Mouse (Mus musculus) kidney, adult 2 months (tissue): ENCODE measurements at regions not wholly inside any gene's neighbourhood (a gene's known extent, or its start where the extent isn't known, plus 50 kb on each side); places are given as distances from the start of the nearest gene placed in this dataset.

Experiments
- CTCF ChIP-seq: fragments of 200-500 bp; conservative IDR thresholded peaks from 2 replicates; pipeline ENCODE4 v1.5.1; 2011; ENCODE audit warnings: low read depth, mild to moderate bottlenecking, control low read depth, low read length, moderate library complexity, mixed read lengths; ENCODE audit not compliant: insufficient read depth, insufficient read length
- POLR2A ChIP-seq: fragments of 200-500 bp; IDR thresholded peaks from one replicate; pipeline ENCODE4 v1.6.1; 2011; ENCODE audit warnings: low read depth, low read length, control low read depth

DNA sequence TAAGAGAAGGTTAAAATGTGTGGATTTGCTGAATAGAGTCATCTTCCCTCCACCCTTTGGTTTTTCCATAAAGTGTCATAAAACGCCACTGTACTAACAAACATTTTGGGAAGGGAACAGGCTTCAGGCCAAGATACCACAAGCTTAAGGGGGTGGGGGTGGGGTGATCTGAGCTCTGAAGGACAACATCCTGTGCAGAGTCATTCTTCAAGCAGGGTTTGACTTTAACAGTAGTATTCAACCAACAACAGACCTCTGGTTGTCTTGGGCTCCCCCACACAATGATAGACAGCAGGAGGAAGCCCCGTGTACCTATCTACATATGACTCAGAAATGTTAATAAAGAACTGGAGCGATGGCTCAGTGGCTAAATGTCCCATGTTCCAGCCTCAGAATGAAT is 118.9 kb upstream of the Maf start:
- TF ChIP-seq POLR2A (no peak), CTCF (no peak)
